Mouse (Mus musculus): ENCODE results near the gene Tapbpl. TPM values are rescaled to one million over a fixed set of nuclear protein-coding genes. Genes with fewer than 3 reads are reported as not detected.

Gene Tapbpl
- polyA plus RNA-seq, 1 experiment from 2014 or later = 18.2 TPM

DNA sequence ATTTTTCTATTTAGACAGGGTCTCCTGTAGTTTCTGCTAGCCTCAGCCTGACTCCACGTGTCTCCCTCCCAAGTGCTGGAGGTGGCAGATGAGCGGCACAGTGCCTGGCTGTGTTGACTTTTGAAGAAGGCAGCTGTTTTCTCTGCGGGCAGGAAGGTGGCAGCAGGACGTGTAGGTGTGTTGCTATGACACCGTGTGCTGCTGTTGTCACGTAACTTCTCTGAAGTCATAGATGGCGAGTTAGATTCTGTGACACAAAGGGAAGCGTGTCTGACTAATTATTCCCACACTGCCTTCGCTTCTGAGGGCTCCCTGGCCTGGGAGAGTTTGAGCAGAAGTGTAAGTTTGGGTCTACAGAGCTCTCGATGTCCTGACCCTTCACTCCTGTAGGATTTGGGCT is 33.6 kb upstream of the Tapbpl start:
- POLR2A ChIA-PET = no interaction called here
- CTCF ChIA-PET = interaction anchor here (1.1 to 1.7 kb wide), 4 partner anchors 9 to 123 kb away, joined by 3 to 7 read pairs (median 4); no protein-coding TSS in a partner anchor
- ATAC-seq (no peak), DNase-seq (ENCODE audit: low read depth, low spot score) (no peak)
- in situ Hi-C loops (cut with MboI; ENCODE audit: low pct_unique_long_range_greater_than_20kb) = no loop called here
- H3K27me3 ChIP-seq = no peaks in the 10 kb centered on the region
- TF ChIP-seq CTCF (IDR thresholded peaks at IDR 0.05) = no peak

DNA sequence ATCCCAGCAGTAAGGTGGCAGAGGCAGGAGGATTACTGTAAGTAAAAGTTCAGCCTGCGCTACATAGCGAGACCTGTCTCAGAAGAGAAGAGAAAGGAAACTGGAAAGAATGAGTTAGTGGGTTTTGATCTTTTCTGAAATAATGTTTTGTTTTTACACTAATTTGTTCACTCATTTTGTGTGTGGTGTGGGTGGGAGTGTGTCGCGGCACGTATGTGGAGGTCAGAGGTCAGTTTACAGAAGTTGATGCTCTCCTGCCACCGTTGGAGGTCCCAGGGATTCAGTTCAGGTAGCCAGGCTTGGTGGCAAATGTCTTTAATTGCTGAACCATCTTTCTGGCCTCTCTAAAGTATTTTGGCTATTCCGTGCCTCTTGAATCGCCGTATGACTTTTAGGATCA is 32.6 kb upstream of the Tapbpl start:
- POLR2A ChIA-PET = no interaction called here
- no peak for TF ChIP-seq CTCF (IDR thresholded peaks at IDR 0.05)
- H3K27me3 ChIP-seq = no peaks in the 10 kb centered on the region
- CTCF ChIA-PET = no interaction called here
- in situ Hi-C loops (cut with MboI; ENCODE audit: low pct_unique_long_range_greater_than_20kb) = no loop called here
- ATAC-seq (no peak), DNase-seq (ENCODE audit: low read depth, low spot score) (no peak)

DNA sequence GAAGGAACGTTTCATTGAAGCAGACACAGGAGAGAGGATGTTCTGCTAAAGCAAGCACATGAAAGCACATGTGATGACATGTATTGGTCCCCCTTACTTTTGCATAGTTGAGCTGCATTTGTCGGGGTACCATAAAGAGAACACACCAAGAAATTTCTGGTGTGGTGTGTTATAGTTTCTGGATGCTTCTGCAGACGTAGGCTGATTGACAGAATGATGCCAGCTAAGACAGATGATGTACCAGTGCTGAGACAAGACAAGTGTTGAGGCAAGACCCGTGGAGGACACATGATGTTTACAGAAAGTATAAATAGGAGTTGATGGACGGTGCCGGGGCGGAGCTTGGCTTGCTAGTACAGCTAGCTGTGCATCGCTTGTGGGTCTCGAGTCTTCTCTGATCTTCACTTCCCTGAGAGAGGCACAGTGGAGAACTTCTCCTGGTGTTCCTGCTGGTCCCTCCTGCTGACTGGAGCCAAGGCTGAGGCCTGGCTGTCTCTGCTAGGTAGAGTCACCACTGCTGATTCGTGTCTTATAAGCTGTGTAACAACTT is 28.4 kb upstream of the Tapbpl start:
- POLR2A ChIA-PET = interaction anchor here (1.9 kb wide), 1 partner anchor 26 kb away, joined by 4 read pairs; no protein-coding TSS in a partner anchor
- TF ChIP-seq CTCF (IDR thresholded peaks at IDR 0.05) = no peak
- ATAC-seq (no peak), DNase-seq (ENCODE audit: low read depth, low spot score) (no peak)
- CTCF ChIA-PET = interaction anchor here (1.6 kb wide), 1 partner anchor 41 kb away, joined by 3 read pairs; no protein-coding TSS in a partner anchor
- in situ Hi-C loops (cut with MboI; ENCODE audit: low pct_unique_long_range_greater_than_20kb) = no loop called here
- H3K27me3 ChIP-seq = no peaks in the 10 kb centered on the region

GRCm38 (mm10) chr6:125256222-125256966 is 24.7 kb upstream of the Tapbpl start:
- in situ Hi-C loops (cut with MboI; ENCODE audit: low pct_unique_long_range_greater_than_20kb) = no loop called here
- TF ChIP-seq CTCF (IDR thresholded peaks at IDR 0.05) = no peak
- ATAC-seq (no peak), DNase-seq (ENCODE audit: low read depth, low spot score) (no peak)
- CTCF ChIA-PET = interaction anchor here (1.0 to 1.7 kb wide), 5 partner anchors 9 to 38 kb away, joined by 3 to 5 read pairs (median 3); partner anchors contain the start of gene Tapbpl
- POLR2A ChIA-PET = interaction anchor here (1.1 kb wide), 2 partner anchors 17 to 95 kb away, joined by 3 to 5 read pairs; no protein-coding TSS in a partner anchor
- no peaks in the 10 kb centered on the region for H3K27me3 ChIP-seq

GRCm38 (mm10) chr6:125255516-125256044 is 23.9 kb upstream of the Tapbpl start:
- ATAC-seq (no peak), DNase-seq (ENCODE audit: low read depth, low spot score) (no peak)
- no peaks in the 10 kb centered on the region for H3K27me3 ChIP-seq
- in situ Hi-C loops (cut with MboI; ENCODE audit: low pct_unique_long_range_greater_than_20kb) = no loop called here
- ChIA-PET CTCF (interaction anchor here (1.0 to 1.7 kb wide), 5 partner anchors 10 to 37 kb away, joined by 3 to 5 read pairs (median 4); no protein-coding TSS in a partner anchor), POLR2A (interaction anchor here (1.1 kb wide), 1 partner anchor 95 kb away, joined by 5 read pairs; no protein-coding TSS in a partner anchor)
- TF ChIP-seq CTCF (IDR thresholded peaks at IDR 0.05) = no peak

GRCm38 (mm10) chr6:125253863-125254715 is 22.4 kb upstream of the Tapbpl start:
- no peaks in the 10 kb centered on the region for H3K27me3 ChIP-seq
- CTCF ChIA-PET = interaction anchor here (1.2 kb wide), 1 partner anchor 10 kb away, joined by 5 read pairs; no protein-coding TSS in a partner anchor
- ATAC-seq (no peak), DNase-seq (ENCODE audit: low read depth, low spot score) (no peak)
- TF ChIP-seq CTCF (IDR thresholded peaks at IDR 0.05) = no peak
- in situ Hi-C loops (cut with MboI; ENCODE audit: low pct_unique_long_range_greater_than_20kb) = no loop called here
- POLR2A ChIA-PET = no interaction called here

DNA sequence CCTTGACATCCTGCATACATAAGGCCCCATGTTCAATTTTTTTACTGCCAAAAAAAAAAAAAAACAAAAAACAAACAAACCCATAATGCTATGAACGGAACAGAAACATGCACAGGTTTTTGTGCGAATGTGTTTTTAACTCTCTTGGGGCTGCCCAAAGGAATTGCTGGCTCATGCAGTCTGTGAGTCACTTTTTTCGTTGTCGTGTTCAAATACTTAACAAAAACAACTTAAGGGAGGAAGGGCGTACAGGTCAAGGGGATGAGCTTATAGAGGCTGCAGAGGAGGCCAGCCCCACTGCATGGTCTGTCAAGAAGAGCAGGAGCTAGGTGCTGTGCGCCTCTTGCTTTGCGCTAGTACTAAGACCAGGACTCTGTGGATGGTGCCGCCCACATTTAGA is 21.1 kb upstream of the Tapbpl start:
- in situ Hi-C loops (cut with MboI; ENCODE audit: low pct_unique_long_range_greater_than_20kb) = no loop called here

DNA sequence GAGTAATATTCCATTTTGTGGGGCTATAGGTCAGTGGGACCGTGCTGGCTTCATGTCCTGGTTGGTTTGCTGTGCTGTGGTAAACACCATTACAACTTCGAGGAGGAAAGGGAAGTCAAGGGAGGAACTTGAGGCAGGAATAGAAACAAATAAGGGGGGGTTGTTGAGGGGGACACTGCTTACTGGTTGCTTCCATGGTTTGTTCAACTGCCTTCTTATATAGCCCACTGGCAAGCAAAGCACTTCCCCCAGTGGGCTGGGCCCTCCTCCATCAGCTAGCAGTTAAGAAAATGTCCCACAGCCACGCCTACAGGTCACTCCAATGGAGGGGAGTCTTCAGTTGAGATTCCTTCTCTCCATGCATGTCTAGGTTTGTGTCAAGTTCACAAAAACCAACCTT is 20.6 kb upstream of the Tapbpl start:
- in situ Hi-C loops (cut with MboI; ENCODE audit: low pct_unique_long_range_greater_than_20kb) = no loop called here
- DNase-seq (ENCODE audit: low read depth, low spot score) = no peak
- POLR2A ChIA-PET = no interaction called here
- CTCF ChIA-PET = no interaction called here
- no peak for TF ChIP-seq CTCF (IDR thresholded peaks at IDR 0.05)
- peaks cover 4% of the 10 kb centered on the region for H3K27me3 ChIP-seq
- ATAC-seq = no peak

More for the DNA sequence above, 21.1 kb upstream of the Tapbpl start:
- no peaks in the 10 kb centered on the region for H3K27me3 ChIP-seq
- POLR2A ChIA-PET = no interaction called here
- TF ChIP-seq CTCF (IDR thresholded peaks at IDR 0.05) = no peak
- DNase-seq (ENCODE audit: low read depth, low spot score) (no peak), ATAC-seq (no peak)
- CTCF ChIA-PET = no interaction called here

DNA sequence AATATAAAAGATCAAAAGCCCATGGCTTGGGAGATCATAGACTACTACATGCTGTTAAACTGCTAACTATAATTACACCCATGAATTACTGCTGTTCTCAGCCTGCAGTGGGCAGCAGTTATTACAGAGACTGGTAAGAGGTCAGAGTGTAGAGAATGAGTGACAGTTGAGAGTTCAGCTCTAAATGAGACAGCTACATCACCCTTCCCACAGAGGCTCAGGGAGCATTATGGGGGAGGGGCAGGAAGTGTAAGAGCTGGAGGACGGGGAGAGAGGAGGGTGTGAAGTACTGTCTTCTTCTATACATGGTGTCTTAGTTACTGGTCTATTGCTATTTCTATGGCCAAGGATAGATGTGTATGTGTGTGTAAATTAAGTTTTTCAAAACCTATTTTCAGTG is 12.9 kb upstream of the Tapbpl start:
- peaks cover 5% of the 10 kb centered on the region for H3K27me3 ChIP-seq
- ChIA-PET POLR2A (no interaction called here), CTCF (interaction anchor here (1.1 to 1.6 kb wide), 4 partner anchors 10 to 32 kb away, joined by 3 to 5 read pairs (median 4); partner anchors contain the start of gene Tapbpl)
- TF ChIP-seq CTCF (IDR thresholded peaks at IDR 0.05) = no peak
- in situ Hi-C loops (cut with MboI; ENCODE audit: low pct_unique_long_range_greater_than_20kb) = no loop called here
- DNase-seq (ENCODE audit: low read depth, low spot score) (no peak), ATAC-seq (no peak)

- H3K27me3 ChIP-seq = no peaks in the 10 kb centered on the region
- in situ Hi-C loops (cut with MboI; ENCODE audit: low pct_unique_long_range_greater_than_20kb) = no loop called here
- no peak for ATAC-seq
- ChIA-PET POLR2A (no interaction called here), CTCF (interaction anchor here (0.7 kb wide), 1 partner anchor 14 kb away, joined by 3 read pairs; no protein-coding TSS in a partner anchor)
- no peak for TF ChIP-seq CTCF (IDR thresholded peaks at IDR 0.05)
- no peak for DNase-seq (ENCODE audit: low read depth, low spot score)
Measured at GRCm38 (mm10) chr6:125241566-125241965, 9.9 kb upstream of the Tapbpl start.
